Mouse (Mus musculus) midbrain, postnatal 0 days (tissue): ENCODE measurements around the gene Acd. TPM values are rescaled to one million over a fixed set of nuclear protein-coding genes. Genes with fewer than 3 reads are reported as not detected.

ENCODE experiments used
- ATAC-seq: fragments of 200-750 bp; cut with Nextera tagmentation; 2 replicates; pipeline ENCODE4 v1.8.0; 2017; ENCODE audit warnings: moderate number of reproducible peaks, mild to moderate bottlenecking, moderate TSS enrichment, moderate library complexity; ENCODE audit not compliant: low FRiP score
- DNase-seq: peaks from one replicate; pipeline ENCODE4 v3.0.0-alpha.2; 2015; ENCODE audit warnings: low spot score
- H3K27ac ChIP-seq: fragments of 300-500 bp; sonication (generic); 2 replicates; pipeline ENCODE4 v1.5.1; 2014; ENCODE audit warnings: low read depth, mild to moderate bottlenecking, low read length, mixed read lengths
- H3K27me3 ChIP-seq: fragments of 300-500 bp; sonication (generic); 2 replicates; pipeline ENCODE4 v1.6.1; 2014; ENCODE audit warnings: low read length, control low read depth, mixed read lengths; ENCODE audit not compliant: insufficient read depth
- H3K36me3 ChIP-seq: fragments of 300-500 bp; sonication (generic); 2 replicates; pipeline ENCODE4 v1.6.1; 2014; ENCODE audit warnings: low read length, control low read depth, mixed read lengths; ENCODE audit not compliant: insufficient read depth
- H3K4me1 ChIP-seq: fragments of 300-500 bp; sonication (generic); 2 replicates; pipeline ENCODE4 v1.6.1; 2014; ENCODE audit warnings: mild to moderate bottlenecking, control low read depth, antibody characterized with exemption, low read length, mixed read lengths; ENCODE audit not compliant: insufficient read depth
- H3K4me2 ChIP-seq: fragments of 300-500 bp; sonication (generic); 2 replicates; pipeline ENCODE4 v1.6.1; 2014; ENCODE audit warnings: low read depth, mild to moderate bottlenecking, low read length, mixed read lengths; ENCODE audit not compliant: poor library complexity, severe bottlenecking
- H3K4me3 ChIP-seq: fragments of 300-500 bp; sonication (generic); 2 replicates; pipeline ENCODE4 v1.5.1; 2014; ENCODE audit warnings: low read depth, mild to moderate bottlenecking, low read length, moderate library complexity
- H3K9ac ChIP-seq: fragments of 300-500 bp; sonication (generic); replicated peaks from 2 replicates; pipeline ENCODE4 v1.6.1; 2014; ENCODE audit warnings: mild to moderate bottlenecking, low read length, moderate library complexity, mixed read lengths; ENCODE audit not compliant: poor library complexity, severe bottlenecking
- H3K9me3 ChIP-seq: fragments of 300-500 bp; sonication (generic); 2 replicates; pipeline ENCODE4 v1.6.1; 2016; ENCODE audit warnings: low read length, control low read depth
- CTCF ChIP-seq: IDR thresholded peaks from 2 replicates; pipeline ENCODE4 v1.5.1; 2016; ENCODE audit warnings: antibody characterized with exemption, mild to moderate bottlenecking
- WGBS: fragments of 180-500 bp; shearing (Covaris S2); extraction: QIAGEN DNeasy Blood & Tissue Kit; methylation state at CpG from one replicate; pipeline ENCODE4 v1.1.7; 2014; 5-methylcytosine and 5-hydroxymethylcytosine counted together
- polyA plus RNA-seq: library from polyadenylated mRNA; unstranded; fragments of >200 nt; fragmentation: Nextera tagmentation; extraction: Ambion mirVana; gene quantifications from 2 replicates; pipeline ENCODE4 v1.2.1, GENCODE M21; 2015
- total RNA-seq: library from RNA; depleted of rRNA; stranded (reverse); fragments of >200 nt; gene quantifications from 2 replicates; pipeline ENCODE4 v1.2.3, GENCODE M21; 2014; rRNA removed

The Acd gene
- total and polyA plus RNA-seq, 2 experiments from 2014 or later = 32.0 to 84.7 TPM

DNA sequence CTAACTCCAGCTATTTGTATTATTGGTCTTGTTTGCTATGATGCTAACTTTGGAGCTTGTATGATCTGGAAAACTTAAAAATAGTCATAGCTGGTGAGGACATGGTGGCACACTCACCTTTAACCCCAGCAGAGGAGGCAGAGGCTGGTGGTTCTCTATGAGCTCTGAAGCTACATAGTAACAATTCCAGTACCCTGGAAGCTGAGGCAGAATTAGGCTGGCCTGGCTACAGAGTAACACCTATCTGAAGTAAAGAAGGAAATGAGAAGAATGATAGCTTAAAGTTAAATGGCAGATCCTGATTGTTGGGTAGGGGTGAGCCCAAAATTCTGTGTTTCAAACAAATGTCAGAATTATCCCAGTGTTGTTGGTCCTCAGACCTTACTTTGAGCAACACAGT, 43.3 kb downstream of the Acd start:
- no peak for ATAC-seq
- TF ChIP-seq CTCF = no peak
- Histone ChIP-seq H3K4me3 (no peak overlapping the region), H3K9ac (no peak overlapping the region), H3K36me3 (0 out of 2 replicates have a peak, but pooled peaks cover 5% of the 10 kb centered on the region), H3K4me2 (no peak overlapping the region), H3K27ac (no peak overlapping the region), H3K9me3 (no peaks in the 10 kb centered on the region), H3K4me1 (no peaks in the 10 kb centered on the region), H3K27me3 (no peaks in the 10 kb centered on the region)
- no peak for DNase-seq

DNA sequence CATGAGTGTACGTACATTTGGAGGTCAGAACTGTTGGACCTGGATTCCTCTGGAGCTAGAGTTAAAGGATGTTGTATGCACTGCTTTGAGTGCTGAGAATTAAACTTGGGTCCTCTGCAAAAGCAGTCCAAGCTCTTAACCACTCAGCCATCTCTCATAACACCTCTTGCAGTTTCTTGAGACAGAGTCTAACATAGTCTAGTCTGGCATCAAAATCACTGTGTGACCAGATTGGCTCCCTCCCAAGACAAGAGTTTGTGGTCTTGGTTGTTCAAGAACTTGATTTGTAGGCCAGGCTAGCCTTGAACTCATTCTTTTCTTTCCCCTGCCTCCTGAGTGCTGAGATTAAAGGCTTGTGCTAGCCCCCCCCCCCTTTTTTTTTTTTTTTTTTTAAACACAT, 52.0 kb downstream of the Acd start:
- no peak for TF ChIP-seq CTCF
- 100% methylated on average over 1 of the region's 1 CpGs for WGBS

More for the DNA sequence above, 52.0 kb downstream of the Acd start:
- Histone ChIP-seq H3K9ac (no peak overlapping the region), H3K4me2 (no peak overlapping the region), H3K4me3 (no peak overlapping the region), H3K9me3 (no peaks in the 10 kb centered on the region), H3K36me3 (0 out of 2 replicates have a peak, but pooled peaks cover 11% of the 10 kb centered on the region), H3K27ac (no peak overlapping the region), H3K4me1 (no peaks in the 10 kb centered on the region), H3K27me3 (no peaks in the 10 kb centered on the region)
- ATAC-seq (no peak), DNase-seq (no peak)

Other genes starting within 250 kb of the Acd start
- 75.0 and 82.8 TPM in 2 replicates for gene Tppp3, start 229.6 kb downstream of the Acd start, total RNA-seq
- gene Tppp3, start 229.6 kb downstream of the Acd start, polyA plus RNA-seq = 159 and 164 TPM in 2 replicates
- gene Zdhhc1, start 204.2 kb downstream of the Acd start, total RNA-seq = 32.9 and 47.2 TPM in 2 replicates
- 27.3 and 27.9 TPM in 2 replicates for gene Zdhhc1, start 204.2 kb downstream of the Acd start, polyA plus RNA-seq
- gene Hsd11b2, start 182.3 kb downstream of the Acd start, total RNA-seq = 0.57 and 0.88 TPM in 2 replicates
- 1.3 and 1.9 TPM in 2 replicates for gene Hsd11b2, start 182.3 kb downstream of the Acd start, polyA plus RNA-seq
- gene Atp6v0d1, start 135.1 kb downstream of the Acd start, total RNA-seq = 214 and 238 TPM in 2 replicates
- gene Atp6v0d1, start 135.1 kb downstream of the Acd start, polyA plus RNA-seq = 272 and 300 TPM in 2 replicates
- gene Ripor1, start 95.8 kb downstream of the Acd start, total RNA-seq = 12.6 and 16.1 TPM in 2 replicates
- 32.6 and 32.7 TPM in 2 replicates for gene Ripor1, start 95.8 kb downstream of the Acd start, polyA plus RNA-seq
- gene Ctcf, start 64.5 kb downstream of the Acd start, total RNA-seq = 40.2 and 44.2 TPM in 2 replicates
- gene Ctcf, start 64.5 kb downstream of the Acd start, polyA plus RNA-seq = 73.0 and 81.9 TPM in 2 replicates
- gene Agrp, start 63.7 kb downstream of the Acd start, total RNA-seq = not detected in 2 replicates
- 3.2 and 7.6 TPM in 2 replicates for gene Agrp, start 63.7 kb downstream of the Acd start, polyA plus RNA-seq
- 5.4 and 5.6 TPM in 2 replicates for gene Carmil2, start 14.8 kb downstream of the Acd start, total RNA-seq
- gene Carmil2, start 14.8 kb downstream of the Acd start, polyA plus RNA-seq = 35.1 and 36.0 TPM in 2 replicates
- 99.3 and 110 TPM in 2 replicates for gene Pard6a, start within 50 bp of the Acd start, total RNA-seq
- gene Pard6a, start within 50 bp of the Acd start, polyA plus RNA-seq = 71.4 and 73.4 TPM in 2 replicates
- gene 4933405L10Rik, start 6.6 kb upstream of the Acd start, total RNA-seq = not detected in 2 replicates
- gene 4933405L10Rik, start 6.6 kb upstream of the Acd start, polyA plus RNA-seq = 0.44 and 0.50 TPM in 2 replicates
- 9.8 and 11.2 TPM in 2 replicates for gene Enkd1, start 7.1 kb upstream of the Acd start, total RNA-seq
- 15.4 and 15.6 TPM in 2 replicates for gene Enkd1, start 7.1 kb upstream of the Acd start, polyA plus RNA-seq
- gene Gfod2, start 57.6 kb upstream of the Acd start, total RNA-seq = 47.6 and 64.7 TPM in 2 replicates
- 60.9 and 67.9 TPM in 2 replicates for gene Gfod2, start 57.6 kb upstream of the Acd start, polyA plus RNA-seq
- 13.4 and 13.5 TPM in 2 replicates for gene Ranbp10, start 126.2 kb upstream of the Acd start, total RNA-seq
- 4.8 and 6.4 TPM in 2 replicates for gene Ranbp10, start 126.2 kb upstream of the Acd start, polyA plus RNA-seq
- gene Tsnaxip1, start 126.6 kb upstream of the Acd start, total RNA-seq = 0.14 and 0.16 TPM in 2 replicates
- gene Tsnaxip1, start 126.6 kb upstream of the Acd start, polyA plus RNA-seq = 0.62 and 0.88 TPM in 2 replicates
- 44.8 and 48.6 TPM in 2 replicates for gene Cenpt, start 152.2 kb upstream of the Acd start, total RNA-seq
- gene Cenpt, start 152.2 kb upstream of the Acd start, polyA plus RNA-seq = 45.2 and 48.7 TPM in 2 replicates
- gene Thap11, start 154.0 kb upstream of the Acd start, total RNA-seq = 52.0 and 80.1 TPM in 2 replicates
- gene Thap11, start 154.0 kb upstream of the Acd start, polyA plus RNA-seq = 40.1 and 42.9 TPM in 2 replicates
- gene Nutf2, start 159.5 kb upstream of the Acd start, total RNA-seq = 60.7 and 65.2 TPM in 2 replicates
- 109 and 137 TPM in 2 replicates for gene Nutf2, start 159.5 kb upstream of the Acd start, polyA plus RNA-seq
- gene Edc4, start 179.8 kb upstream of the Acd start, total RNA-seq = 100 and 125 TPM in 2 replicates
- 45.2 and 45.4 TPM in 2 replicates for gene Edc4, start 179.8 kb upstream of the Acd start, polyA plus RNA-seq
- 1.3 and 1.9 TPM in 2 replicates for gene Nrn1l, start 192.5 kb upstream of the Acd start, total RNA-seq
- gene Nrn1l, start 192.5 kb upstream of the Acd start, polyA plus RNA-seq = 1.3 TPM in 2 replicates
- 23.2 and 23.9 TPM in 2 replicates for gene Pskh1, start 199.3 kb upstream of the Acd start, total RNA-seq
- gene Pskh1, start 199.3 kb upstream of the Acd start, polyA plus RNA-seq = 8.7 and 11.9 TPM in 2 replicates
- gene Ctrl, start 232.8 kb upstream of the Acd start, total RNA-seq = 3.6 and 4.0 TPM in 2 replicates
- gene Ctrl, start 232.8 kb upstream of the Acd start, polyA plus RNA-seq = 3.2 and 3.9 TPM in 2 replicates
- gene Psmb10, start 237.3 kb upstream of the Acd start, total RNA-seq = 44.9 and 85.1 TPM in 2 replicates
- 110 and 122 TPM in 2 replicates for gene Psmb10, start 237.3 kb upstream of the Acd start, polyA plus RNA-seq
- gene Lcat, start 242.3 kb upstream of the Acd start, total RNA-seq = 7.5 and 19.3 TPM in 2 replicates
- gene Lcat, start 242.3 kb upstream of the Acd start, polyA plus RNA-seq = 5.6 and 6.8 TPM in 2 replicates